Mouse (Mus musculus): ENCODE measurements around the gene Iqck. TPM values are rescaled to one million over a fixed set of nuclear protein-coding genes. Genes with fewer than 3 reads are reported as not detected.

The Iqck gene
- total RNA-seq, 2 experiments from 2014 or later, result 17.3 to 18.2 TPM

Other genes with a start within 250 kb of the Iqck start
- 10 to 100 TPM; 72.9 to 80.0 TPM for gene Gde1, start 150.0 kb upstream of the Iqck start, total RNA-seq (2021)
- gene Ccp110, start 143.2 kb upstream of the Iqck start, total RNA-seq (2021), result 10 to 100 TPM; 13.5 to 15.3 TPM
- gene Vps35l, start 115.5 kb upstream of the Iqck start, total RNA-seq (2021), result 10 to 100 TPM; 71.2 to 75.3 TPM
- 10 to 100 TPM; 66.2 to 72.6 TPM for gene Knop1, start 502 bp downstream of the Iqck start, total RNA-seq (2021)
- 10 to 100 TPM; 53.3 to 66.6 TPM for gene Gprc5b, start 139.5 kb downstream of the Iqck start, total RNA-seq (2021)